Mouse (Mus musculus) heart, embryonic 16.5 days (tissue): ENCODE data around the gene Susd4. TPM values are rescaled to one million over a fixed set of nuclear protein-coding genes. Genes with fewer than 3 reads are reported as not detected.

ENCODE experiments used
- ATAC-seq: fragments of 200-750 bp; cut with Nextera tagmentation; replicated peaks from 2 replicates; pipeline ENCODE4 v1.8.0; 2017; ENCODE audit warnings: moderate number of reproducible peaks; ENCODE audit not compliant: insufficient read depth, low FRiP score; ENCODE audit errors: extremely low read depth
- H3K27ac ChIP-seq: fragments of 300-500 bp; sonication (generic); 2 replicates; pipeline ENCODE4 v1.5.1; 2014; ENCODE audit warnings: mild to moderate bottlenecking, low read length, control low read depth, moderate library complexity
- H3K27me3 ChIP-seq: fragments of 300-500 bp; sonication (generic); 2 replicates; pipeline ENCODE4 v1.6.1; 2014; ENCODE audit warnings: low read length, mixed read lengths; ENCODE audit not compliant: control insufficient read depth, insufficient read depth
- H3K36me3 ChIP-seq: fragments of 300-500 bp; sonication (generic); 2 replicates; pipeline ENCODE4 v1.6.1; 2014; ENCODE audit not compliant: control insufficient read depth, insufficient read depth
- H3K4me1 ChIP-seq: fragments of 300-500 bp; sonication (generic); 2 replicates; pipeline ENCODE4 v1.6.1; 2014; ENCODE audit warnings: low read length, mixed read lengths; ENCODE audit not compliant: control insufficient read depth, insufficient read depth
- H3K4me2 ChIP-seq: fragments of 300-500 bp; sonication (generic); 2 replicates; pipeline ENCODE4 v1.6.1; 2014; ENCODE audit warnings: low read depth, mild to moderate bottlenecking, control low read depth, low read length
- H3K4me3 ChIP-seq: fragments of 300-500 bp; sonication (generic); 2 replicates; pipeline ENCODE4 v1.5.1; 2014; ENCODE audit warnings: mild to moderate bottlenecking, control low read depth, low read length
- H3K9ac ChIP-seq: fragments of 300-500 bp; sonication (generic); 2 replicates; pipeline ENCODE4 v1.6.1; 2014; ENCODE audit warnings: low read length, control low read depth
- H3K9me3 ChIP-seq: fragments of 300-500 bp; sonication (generic); replicated peaks from 2 replicates; pipeline ENCODE4 v1.6.1; 2016; ENCODE audit warnings: low read length; ENCODE audit not compliant: control insufficient read depth
- WGBS: fragments of 180-500 bp; shearing (Covaris S2); extraction: QIAGEN DNeasy Blood & Tissue Kit; methylation state at CpG from one replicate; pipeline ENCODE4 v1.1.7; 2014; 5-methylcytosine and 5-hydroxymethylcytosine counted together
- polyA plus RNA-seq: library from polyadenylated mRNA; unstranded; fragments of >200 nt; fragmentation: Nextera tagmentation; extraction: Ambion mirVana; gene quantifications from 2 replicates; pipeline ENCODE4 v1.2.1, GENCODE M21; 2015

Gene Susd4
- polyA plus RNA-seq, 1 experiment from 2014 or later, result 5.3 TPM

DNA sequence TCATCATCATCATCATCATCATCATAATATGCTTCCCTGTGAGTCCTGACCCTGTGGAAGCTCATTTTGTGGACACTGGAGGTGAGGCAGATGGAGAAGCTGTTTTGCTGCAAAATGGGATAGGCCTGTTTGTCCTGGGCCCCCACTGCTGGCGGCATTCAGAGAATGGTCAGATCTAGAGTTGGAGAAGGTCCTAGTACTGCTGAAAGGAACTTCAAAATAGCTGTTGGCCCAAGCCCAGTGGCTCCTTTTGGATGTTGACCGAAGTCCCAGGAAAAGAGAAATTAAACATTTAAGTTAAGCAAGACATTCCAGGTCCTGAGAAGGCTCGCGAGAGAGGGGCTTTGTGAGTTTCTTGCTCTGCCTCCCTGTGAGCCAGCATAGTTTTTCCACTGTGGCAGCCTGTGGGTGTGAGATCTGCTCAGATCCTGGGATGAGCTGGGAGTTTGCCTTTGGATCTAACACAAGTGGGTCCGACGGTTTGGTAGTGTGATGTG is 15.4 kb downstream of the Susd4 start:
- Histone ChIP-seq H3K27me3 (no peaks in the 10 kb centered on the region), H3K4me3 (no peak overlapping the region), H3K9me3 (no peaks in the 10 kb centered on the region), H3K9ac (no peak overlapping the region), H3K27ac (no peak overlapping the region), H3K4me2 (no peak overlapping the region), H3K36me3 (no peaks in the 10 kb centered on the region), H3K4me1 (no peaks in the 10 kb centered on the region)
- no peak for ATAC-seq
- 70% methylated on average over 6 of the region's 6 CpGs for WGBS

DNA sequence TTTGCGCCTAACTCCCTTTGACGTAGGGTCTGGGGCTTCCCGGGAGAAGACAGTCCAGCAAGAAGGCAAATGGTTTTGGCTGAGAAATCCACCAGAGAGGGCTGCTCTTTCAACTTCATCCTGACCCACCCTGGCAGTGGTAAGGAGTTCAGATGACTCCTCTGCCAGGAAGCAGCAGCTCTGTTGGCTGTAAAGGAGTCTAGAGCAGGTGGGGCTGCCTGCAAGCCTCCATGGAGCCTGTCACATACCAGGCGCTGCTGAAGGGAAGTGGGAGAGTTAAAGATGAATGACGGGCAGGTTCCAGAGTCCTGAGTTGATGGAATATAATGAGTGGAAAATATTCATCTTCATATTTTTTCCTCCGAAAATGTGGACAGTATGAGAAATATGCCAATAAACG is 20.1 kb downstream of the Susd4 start:
- no peak overlapping the region for H3K9ac ChIP-seq
- H3K4me1 ChIP-seq, result no peaks in the 10 kb centered on the region
- H3K9me3 ChIP-seq, result no peaks in the 10 kb centered on the region
- H3K36me3 ChIP-seq, result no peaks in the 10 kb centered on the region
- WGBS, result 86% methylated on average over 7 of the region's 7 CpGs
- H3K4me3 ChIP-seq, result no peak overlapping the region
- no peak overlapping the region for H3K4me2 ChIP-seq
- no peaks in the 10 kb centered on the region for H3K27me3 ChIP-seq
- ATAC-seq, result no peak
- H3K27ac ChIP-seq, result no peak overlapping the region

DNA sequence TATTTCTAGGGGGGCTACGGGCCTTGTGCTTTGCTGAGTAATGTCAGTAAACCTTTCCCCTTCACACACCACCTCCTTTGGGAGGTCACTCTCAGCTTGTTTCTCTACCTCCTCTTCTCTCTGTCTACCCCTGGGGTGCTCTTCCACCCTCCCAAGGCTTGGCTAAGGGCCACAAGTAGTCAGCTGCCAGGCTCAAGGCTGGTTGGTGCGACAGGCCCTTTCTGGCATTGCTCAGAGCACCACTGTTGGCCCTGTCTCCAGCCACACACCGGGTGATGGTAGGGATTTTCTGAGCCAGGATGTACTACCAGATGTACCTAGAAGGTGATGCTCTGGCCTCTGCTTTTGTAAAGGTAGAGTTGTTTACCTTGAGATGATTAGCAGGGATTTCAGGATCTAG is 21.1 kb downstream of the Susd4 start:
- 78% methylated on average over 3 of the region's 3 CpGs for WGBS
- Histone ChIP-seq H3K4me3 (no peak overlapping the region), H3K27me3 (no peaks in the 10 kb centered on the region), H3K9ac (no peak overlapping the region), H3K27ac (no peak overlapping the region), H3K9me3 (no peaks in the 10 kb centered on the region), H3K4me1 (no peaks in the 10 kb centered on the region), H3K4me2 (no peak overlapping the region), H3K36me3 (no peaks in the 10 kb centered on the region)
- no peak for ATAC-seq

DNA sequence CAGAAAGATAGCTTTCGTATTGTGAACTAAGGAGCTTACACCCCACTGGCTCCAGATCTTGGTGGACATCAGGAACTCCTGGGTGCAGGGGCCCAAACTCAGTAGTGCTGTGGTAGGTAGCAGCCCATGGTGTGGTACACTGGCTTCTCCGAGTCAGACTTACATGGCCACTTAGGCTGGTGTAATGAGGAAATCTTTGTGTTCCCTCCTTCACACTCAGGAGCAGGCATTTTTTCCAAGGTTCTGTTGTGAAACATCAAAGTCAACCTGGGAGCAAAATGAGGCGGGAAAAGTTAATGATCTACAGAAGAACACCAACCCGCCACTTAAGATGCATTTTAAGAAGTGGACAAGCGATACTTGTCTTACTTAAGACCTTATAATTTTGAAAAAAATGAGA is 21.8 kb downstream of the Susd4 start:
- Histone ChIP-seq H3K9me3 (no peaks in the 10 kb centered on the region), H3K36me3 (no peaks in the 10 kb centered on the region), H3K4me1 (no peaks in the 10 kb centered on the region), H3K9ac (no peak overlapping the region), H3K27ac (no peak overlapping the region), H3K4me2 (no peak overlapping the region), H3K4me3 (no peak overlapping the region), H3K27me3 (no peaks in the 10 kb centered on the region)
- 89% methylated on average over 5 of the region's 5 CpGs for WGBS
- ATAC-seq, result no peak

DNA sequence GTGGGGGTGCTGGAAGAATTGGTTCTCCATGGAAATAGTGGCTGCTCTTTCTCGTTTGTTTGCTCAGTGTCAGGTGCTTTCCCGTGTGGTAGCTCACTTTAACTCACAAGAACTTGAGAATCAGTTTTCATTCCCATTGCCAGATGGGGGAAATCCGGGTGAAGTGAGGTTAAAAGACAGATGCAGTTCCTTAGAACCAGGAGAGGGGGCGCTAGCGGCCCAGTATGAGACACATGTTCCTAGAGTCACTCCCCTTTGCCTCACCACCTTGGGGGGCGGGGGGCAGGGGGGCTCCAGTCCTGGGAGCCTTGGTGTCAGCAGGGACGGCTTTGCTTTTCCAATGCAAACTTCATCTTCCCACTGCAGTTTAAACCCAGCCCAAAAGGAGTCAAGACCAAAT is 23.4 kb downstream of the Susd4 start:
- Histone ChIP-seq H3K9ac (no peak overlapping the region), H3K9me3 (no peaks in the 10 kb centered on the region), H3K4me3 (no peak overlapping the region), H3K36me3 (no peaks in the 10 kb centered on the region), H3K27ac (no peak overlapping the region), H3K27me3 (no peaks in the 10 kb centered on the region), H3K4me1 (peaks cover 1% of the 10 kb centered on the region), H3K4me2 (no peak overlapping the region)
- WGBS, result 49% methylated on average over 7 of the region's 7 CpGs
- no peak for ATAC-seq

DNA sequence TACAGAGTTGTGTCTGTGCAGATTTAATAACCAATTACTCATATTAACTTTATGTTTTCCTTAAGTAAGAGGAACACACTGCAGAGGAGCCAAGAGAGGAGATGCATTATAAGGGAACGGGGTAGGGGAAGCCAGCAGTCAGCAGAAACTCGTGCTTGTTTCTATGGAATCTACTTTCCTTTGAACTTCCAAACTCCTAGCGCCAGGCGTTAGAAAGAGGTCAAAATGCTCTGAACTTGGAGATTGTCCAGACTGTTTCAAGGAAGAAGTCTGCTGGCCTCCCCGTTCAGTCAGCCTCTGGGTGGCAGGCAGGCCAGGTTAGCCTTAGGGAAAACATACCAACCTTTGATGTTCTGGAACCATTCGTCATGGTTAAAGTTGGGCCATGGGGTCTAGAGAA is 25.2 kb downstream of the Susd4 start:
- Histone ChIP-seq H3K9ac (no peak overlapping the region), H3K4me1 (peaks cover 11% of the 10 kb centered on the region), H3K27ac (no peak overlapping the region), H3K4me2 (no peak overlapping the region), H3K9me3 (no peaks in the 10 kb centered on the region), H3K27me3 (no peaks in the 10 kb centered on the region), H3K36me3 (no peaks in the 10 kb centered on the region), H3K4me3 (no peak overlapping the region)
- ATAC-seq, result no peak
- 46% methylated on average over 6 of the region's 6 CpGs for WGBS

DNA sequence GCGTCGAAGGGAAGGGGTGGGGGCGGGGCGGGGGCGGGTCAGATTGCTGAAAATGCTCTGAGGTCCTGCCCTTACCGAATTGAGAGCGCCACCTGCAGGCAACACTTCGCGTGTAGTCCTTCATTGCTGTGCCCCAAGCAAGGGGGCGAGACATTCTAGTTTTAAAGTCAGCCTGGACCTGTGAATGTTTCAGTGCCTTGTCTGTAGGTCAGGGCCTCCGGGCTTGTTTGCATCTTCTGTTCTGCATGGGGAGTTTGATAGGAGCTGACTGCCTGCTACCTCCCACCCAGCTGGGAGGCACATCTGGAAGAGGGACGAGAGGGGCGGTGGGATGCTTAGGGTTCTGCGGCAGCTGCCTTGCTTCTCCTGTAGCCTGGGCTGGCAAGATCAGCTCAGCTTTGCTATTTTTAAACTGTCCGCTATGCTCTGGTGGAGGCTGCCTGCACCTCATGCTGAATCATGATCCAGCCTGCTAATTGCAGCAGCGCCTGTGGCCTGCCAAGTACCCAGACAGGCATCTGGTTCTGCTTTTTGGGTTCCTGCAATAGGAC is 28.9 kb downstream of the Susd4 start:
- H3K27ac ChIP-seq, result peak overlapping the region; percentile 80
- H3K27me3 ChIP-seq, result no peaks in the 10 kb centered on the region
- ATAC-seq, result peak; percentile 84
- peak overlapping the region; percentile 25; the same call in 1 of the 2 replicates for H3K4me3 ChIP-seq
- WGBS, result 10% methylated on average over 16 of the region's 16 CpGs
- H3K4me2 ChIP-seq, result peak overlapping the region; percentile 58
- peak overlapping the region; percentile 53; the same call in 1 of the 2 replicates for H3K9ac ChIP-seq
- no peaks in the 10 kb centered on the region for H3K9me3 ChIP-seq
- no peaks in the 10 kb centered on the region for H3K36me3 ChIP-seq
- H3K4me1 ChIP-seq, result peaks cover 15% of the 10 kb centered on the region

DNA sequence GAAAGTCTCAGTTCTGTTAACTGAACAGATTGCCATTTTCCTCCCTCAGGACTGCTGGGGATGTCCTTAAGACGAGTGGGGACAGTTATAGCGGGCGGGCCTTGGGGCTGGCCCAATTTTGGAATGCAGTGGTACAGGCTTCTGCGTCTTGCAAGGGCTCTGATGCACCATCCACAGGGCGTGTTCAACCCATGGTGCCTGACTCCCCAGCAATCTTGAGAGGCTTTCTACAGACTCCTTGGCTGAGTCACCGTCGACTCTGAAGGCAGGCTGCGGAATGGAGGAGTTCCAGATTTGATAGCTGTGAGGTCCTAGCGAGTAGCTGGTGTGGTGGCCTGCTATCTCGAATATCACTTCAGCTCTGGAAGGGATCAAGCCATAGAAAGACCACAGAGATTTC is 30.6 kb downstream of the Susd4 start:
- Histone ChIP-seq H3K36me3 (no peaks in the 10 kb centered on the region), H3K27ac (no peak overlapping the region), H3K9me3 (no peaks in the 10 kb centered on the region), H3K4me3 (no peak overlapping the region), H3K4me1 (peaks cover 15% of the 10 kb centered on the region), H3K9ac (no peak overlapping the region), H3K27me3 (no peaks in the 10 kb centered on the region), H3K4me2 (no peak overlapping the region)
- ATAC-seq, result no peak
- 77% methylated on average over 10 of the region's 10 CpGs for WGBS

DNA sequence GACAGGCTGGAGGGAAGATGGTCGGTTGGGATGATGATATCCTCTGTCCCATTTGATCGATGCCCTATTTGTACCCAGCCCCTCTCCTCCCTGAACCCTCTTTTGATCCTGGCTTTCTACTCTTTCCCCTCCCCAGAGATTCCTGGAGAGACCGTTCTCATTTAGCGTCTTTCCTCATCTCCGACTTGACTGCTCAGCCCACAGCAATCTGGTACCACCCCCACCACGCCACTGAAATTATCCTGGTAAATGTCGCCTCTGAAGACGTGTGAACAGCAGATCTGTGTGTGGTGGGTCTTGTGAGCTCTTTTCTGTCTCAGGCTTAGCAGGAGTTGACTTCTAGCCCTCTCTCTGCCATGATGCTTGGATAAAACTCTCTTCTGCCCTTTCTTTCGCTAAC is 31.0 kb downstream of the Susd4 start:
- Histone ChIP-seq H3K27ac (no peak overlapping the region), H3K9me3 (no peaks in the 10 kb centered on the region), H3K4me2 (no peak overlapping the region), H3K4me3 (no peak overlapping the region), H3K27me3 (no peaks in the 10 kb centered on the region), H3K4me1 (peaks cover 15% of the 10 kb centered on the region), H3K36me3 (no peaks in the 10 kb centered on the region), H3K9ac (no peak overlapping the region)
- WGBS, result 77% methylated on average over 9 of the region's 9 CpGs
- no peak for ATAC-seq
